Mouse (Mus musculus): ENCODE measurements around the gene Krt17.
A peak's percentile ranks its signal among the peaks of the same experiment; 100 is the strongest.
"Not testable (repeated sequence)": the region's sequence is repeated elsewhere in the genome, so short reads cannot be mapped to it uniquely, and the experiment has no call there.

Krt17 gene

GRCm38 (mm10) chr11:100260514-100261234 is at the start of gene Krt17:
TSS of gene Krt17 (minus strand) at chr11:100261029.
- no peak for DNase-seq (ENCODE audit: low spot score)

GRCm38 (mm10) chr11:100308672-100309071 is 47.8 kb upstream of the Krt17 start:
- DNase-seq (ENCODE audit: low spot score), result not testable (repeated sequence)

- DNase-seq (ENCODE audit: low spot score), result no peak
Measured at GRCm38 (mm10) chr11:100307900-100308299, 47.1 kb upstream of the Krt17 start.

- no peak for DNase-seq (ENCODE audit: low spot score)
Measured at GRCm38 (mm10) chr11:100301292-100301691, 40.5 kb upstream of the Krt17 start.

- peak; percentile 61 for DNase-seq (ENCODE audit: low spot score)
Measured at GRCm38 (mm10) chr11:100300293-100300692, 39.5 kb upstream of the Krt17 start.

GRCm38 (mm10) chr11:100298274-100299036 is 37.6 kb upstream of the Krt17 start:
- peak; percentile 86 for DNase-seq (ENCODE audit: low spot score)

DNA sequence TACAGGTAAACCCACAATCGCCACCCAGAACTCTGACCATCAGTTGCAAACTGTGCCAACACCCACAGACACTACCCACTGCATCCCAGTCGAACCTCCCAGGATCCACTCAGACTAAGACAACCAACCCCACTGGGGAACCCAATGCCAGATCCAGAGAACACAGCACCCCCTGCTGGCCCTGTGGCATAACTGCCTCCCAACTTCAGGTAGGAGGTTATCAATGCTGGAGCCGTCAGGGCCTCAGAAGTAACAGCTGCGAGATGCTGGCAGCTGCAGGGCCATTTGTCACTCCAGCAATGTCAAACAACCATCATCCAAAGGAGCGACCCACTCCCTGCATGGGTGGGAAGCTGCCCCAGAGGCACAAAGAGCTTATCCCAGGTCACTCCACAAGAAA is 37.0 kb upstream of the Krt17 start:
- no peak for DNase-seq (ENCODE audit: low spot score)

GRCm38 (mm10) chr11:100295308-100295707 is 34.5 kb upstream of the Krt17 start:
- peak; percentile 70 for DNase-seq (ENCODE audit: low spot score)

- DNase-seq (ENCODE audit: low spot score), result no peak
Measured at GRCm38 (mm10) chr11:100292884-100293283, 32.1 kb upstream of the Krt17 start.

DNA sequence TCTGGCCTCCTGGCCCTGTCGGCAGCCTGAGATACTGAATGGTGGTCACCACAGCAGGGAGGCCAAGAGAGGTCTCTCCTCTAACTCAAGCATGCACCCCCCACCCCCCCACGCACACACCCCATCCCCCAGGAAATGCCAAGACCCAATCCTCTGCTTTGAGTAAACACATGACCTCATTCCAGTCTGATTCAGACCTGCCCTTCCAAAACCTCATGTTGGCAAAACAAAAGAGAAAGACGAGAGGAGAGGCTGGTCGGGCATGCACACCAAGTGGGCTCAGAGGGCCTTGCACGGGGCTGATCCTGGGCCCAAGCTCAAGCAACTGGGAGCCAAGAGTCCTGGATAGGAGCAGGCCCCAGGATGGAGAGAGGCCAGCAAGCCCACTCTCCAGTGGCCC is 29.4 kb upstream of the Krt17 start:
- no peak for DNase-seq (ENCODE audit: low spot score)

DNA sequence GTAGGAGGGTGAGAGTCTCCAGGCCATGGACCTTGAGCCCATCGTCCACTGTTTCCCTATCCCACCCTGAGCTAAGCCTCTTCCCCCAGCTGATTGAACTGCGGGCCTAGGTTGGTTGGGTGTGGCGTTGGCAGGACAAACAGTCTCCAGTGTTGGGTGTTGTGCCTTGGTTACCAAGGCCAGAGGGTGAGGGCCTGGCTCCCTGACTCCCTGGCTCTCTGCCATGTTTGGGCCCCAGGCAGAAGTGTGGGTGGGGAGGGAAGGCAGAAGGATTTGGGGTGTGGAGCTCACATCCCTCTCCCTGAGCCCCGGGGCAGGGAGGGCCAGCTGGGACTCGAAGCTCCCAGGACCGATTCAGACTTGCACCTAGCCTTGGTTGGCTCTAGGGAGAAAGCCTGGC is 28.1 kb upstream of the Krt17 start:
- no peak for DNase-seq (ENCODE audit: low spot score)

GRCm38 (mm10) chr11:100287024-100287423 is 26.2 kb upstream of the Krt17 start:
- peak; percentile 11 for DNase-seq (ENCODE audit: low spot score)

DNA sequence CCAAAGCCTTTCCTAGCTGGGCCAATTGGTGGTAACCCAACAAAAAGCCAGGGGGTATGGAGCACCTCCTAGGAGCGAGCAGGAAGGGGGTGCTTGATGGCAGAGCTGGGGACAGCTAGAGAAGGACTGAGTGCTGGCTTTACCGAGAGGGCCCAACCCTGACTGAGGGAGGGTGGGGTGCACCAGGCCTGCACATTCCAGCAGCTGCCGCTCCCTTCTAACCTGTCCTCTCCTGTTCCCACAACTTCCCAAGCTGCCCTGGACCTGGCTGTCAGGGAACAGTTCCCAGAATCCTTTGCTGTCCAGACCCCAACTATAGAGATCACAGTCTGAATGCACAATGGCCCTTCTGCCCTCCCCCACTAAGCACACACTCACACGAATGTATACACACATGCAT is 24.2 kb upstream of the Krt17 start:
- DNase-seq (ENCODE audit: low spot score), result no peak

DNA sequence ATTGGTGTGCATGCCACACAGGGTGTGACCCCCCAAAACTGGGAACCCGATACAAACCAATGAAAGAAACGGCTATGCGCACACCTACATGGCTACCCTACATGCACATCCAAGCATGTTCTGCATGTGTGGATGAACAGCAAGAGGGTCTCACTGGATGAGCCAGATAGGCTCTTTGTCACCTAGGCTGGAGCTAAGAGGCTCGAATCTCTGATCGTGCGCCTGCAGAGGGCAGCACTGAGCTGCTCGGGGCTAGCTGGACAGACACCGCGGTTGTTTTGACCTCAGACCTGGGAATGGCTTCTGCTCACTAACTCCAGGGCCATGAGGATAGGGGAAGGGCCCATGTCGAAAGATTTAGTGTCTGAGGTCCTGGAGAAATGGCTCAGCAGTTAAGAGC is 21.7 kb upstream of the Krt17 start:
- peak; percentile 71 for DNase-seq (ENCODE audit: low spot score)

GRCm38 (mm10) chr11:100281596-100282544 is 21.0 kb upstream of the Krt17 start:
- peak; percentile 93 for DNase-seq (ENCODE audit: low spot score)

GRCm38 (mm10) chr11:100278759-100279158 is 17.9 kb upstream of the Krt17 start:
- DNase-seq (ENCODE audit: low spot score), result no peak

DNA sequence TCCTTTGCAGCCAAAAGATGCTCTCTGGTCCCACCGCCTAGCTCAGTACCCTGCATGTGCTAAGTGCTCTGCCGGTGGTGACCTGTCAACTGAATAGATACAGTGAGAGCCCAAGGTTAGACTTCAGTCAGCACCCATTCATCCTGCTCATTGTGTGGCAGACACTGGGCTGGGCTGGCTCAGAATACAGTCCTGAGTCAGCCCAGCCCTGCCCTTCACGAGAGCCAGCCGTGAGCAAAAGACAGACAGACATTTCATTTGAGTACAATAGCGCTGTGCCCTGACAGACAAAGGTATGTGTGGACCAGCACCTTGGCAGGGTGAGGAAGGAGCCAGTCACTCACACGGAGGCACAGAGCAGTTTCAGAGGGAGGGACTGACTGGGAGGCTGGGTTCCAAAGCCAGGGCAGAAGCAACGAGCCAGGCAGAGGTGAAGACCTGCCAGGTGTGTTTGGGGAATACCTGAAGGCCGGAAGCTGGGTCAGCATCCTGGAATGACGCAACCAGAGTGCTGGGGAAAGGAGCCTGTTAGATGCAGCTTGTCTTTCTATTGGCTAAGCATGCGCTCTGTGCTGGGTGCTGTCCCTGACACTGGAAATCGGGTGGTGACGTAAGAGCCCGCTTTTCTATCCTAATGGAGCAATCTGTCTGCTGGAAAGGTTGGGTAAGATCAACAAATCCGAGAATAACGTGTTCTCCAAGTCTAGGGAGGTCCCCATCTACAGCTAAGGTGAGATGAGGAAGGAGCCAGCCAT is 17.1 kb upstream of the Krt17 start:
- no peak for DNase-seq (ENCODE audit: low spot score)

DNA sequence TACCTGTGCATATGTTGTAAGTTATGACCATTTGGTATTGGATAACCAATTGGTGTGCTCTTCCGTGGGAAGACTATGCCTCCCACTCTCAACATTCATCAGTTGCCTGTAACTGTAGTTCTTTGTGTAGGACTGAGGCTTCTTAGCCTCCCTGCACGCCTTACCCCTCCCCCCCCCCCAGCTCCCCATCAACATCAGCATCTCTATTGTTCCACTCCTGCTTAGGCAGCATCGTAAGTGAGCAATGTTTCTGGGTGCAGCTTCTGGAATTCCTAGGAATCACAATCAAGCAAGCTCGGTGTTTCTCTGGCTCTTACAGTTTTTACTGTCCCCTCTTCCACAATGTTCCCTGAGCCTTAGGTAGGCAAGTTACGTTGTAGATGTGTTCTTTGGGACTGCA is 14.6 kb upstream of the Krt17 start:
- DNase-seq (ENCODE audit: low spot score), result no peak

- no peak for DNase-seq (ENCODE audit: low spot score)
Measured at GRCm38 (mm10) chr11:100274719-100275118, 13.9 kb upstream of the Krt17 start.

- no peak for DNase-seq (ENCODE audit: low spot score)
Measured at GRCm38 (mm10) chr11:100271878-100272277, 11.0 kb upstream of the Krt17 start.

DNA sequence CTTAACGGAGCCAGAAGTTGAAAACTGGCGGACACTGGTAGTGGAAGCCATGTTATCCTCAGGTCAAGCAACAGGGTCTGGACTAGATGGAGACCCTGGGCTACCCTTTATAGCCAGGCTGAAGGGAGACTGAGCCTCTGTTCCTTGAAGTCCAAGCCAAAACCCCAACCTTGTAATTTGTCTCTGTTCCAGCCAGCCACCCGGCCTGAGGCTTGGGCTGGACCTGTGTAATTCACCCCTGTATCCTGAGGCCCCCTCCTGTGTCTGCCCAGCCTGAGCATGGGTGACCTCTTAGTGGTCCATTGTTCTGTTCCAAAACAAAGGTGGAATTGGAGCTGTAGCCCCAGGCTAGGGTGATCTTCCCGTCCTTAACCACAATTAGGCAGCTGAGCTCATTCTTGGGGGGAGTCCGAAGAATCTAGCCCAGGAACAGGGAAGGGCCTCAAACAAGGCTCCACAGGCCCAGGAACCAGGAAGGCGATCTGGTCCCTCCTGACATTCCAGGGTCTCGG is 9.0 kb upstream of the Krt17 start, which contains the start of gene Krt42:
TSS of gene Krt42 (minus strand) at position 51 of the 512 bp plus-strand sequence.
- DNase-seq (ENCODE audit: low spot score), result no peak

All from layer of hippocampus, adult 11-12 months (tissue).